Mouse (Mus musculus): ENCODE results near the gene Pdcd7. TPM values are rescaled to one million over a fixed set of nuclear protein-coding genes. Genes with fewer than 3 reads are reported as not detected.
"Not testable (repeated sequence)": the region's sequence is repeated elsewhere in the genome, so short reads cannot be mapped to it uniquely, and the experiment has no call there.

Gene Pdcd7
- 10 to 100 TPM; 10.3 to 12.6 TPM for total RNA-seq (2021)
- long read RNA-seq, experiment 1, transcript Pdcd7-201 (5 exons, 2,419 nt): major isoform, 10 of 12 reads
- long read RNA-seq, experiment 1, partial matches to known transcripts: 1 of 12 reads
- long read RNA-seq, experiment 1, other reads (novel, unspliced or antisense): 1 of 12 reads
- long read RNA-seq, experiment 2, transcript Pdcd7-201 (5 exons, 2,419 nt): major isoform, 11 of 12 reads
- long read RNA-seq, experiment 2, partial matches to known transcripts: 0 of 12 reads
- long read RNA-seq, experiment 2, other reads (novel, unspliced or antisense): 1 of 12 reads

- peak; percentile 92 to 93 for DNase-seq
- intact Hi-C loops (cut with DNase I): no loop called here
Observed at GRCm38 (mm10) chr9:65345854-65346475, at the start of gene Pdcd7. Gene Pdcd7, plus strand, starts transcription at chr9:65346104.

GRCm38 (mm10) chr9:65297056-65297455, 48.8 kb upstream of the Pdcd7 start:
- intact Hi-C loops (cut with DNase I): no loop called here
- DNase-seq: no peak

GRCm38 (mm10) chr9:65298761-65299160, 47.1 kb upstream of the Pdcd7 start:
- DNase-seq: no peak
- intact Hi-C loops (cut with DNase I): no loop called here

GRCm38 (mm10) chr9:65299650-65300049, 46.3 kb upstream of the Pdcd7 start:
- no peak for DNase-seq
- intact Hi-C loops (cut with DNase I): no loop called here

GRCm38 (mm10) chr9:65302327-65302983, 43.4 kb upstream of the Pdcd7 start:
- no peak for DNase-seq
- intact Hi-C loops (cut with DNase I): no loop called here

GRCm38 (mm10) chr9:65303586-65303985, 42.3 kb upstream of the Pdcd7 start:
- intact Hi-C loops (cut with DNase I): no loop called here
- no peak for DNase-seq

GRCm38 (mm10) chr9:65304300-65304699, 41.6 kb upstream of the Pdcd7 start:
- no peak for DNase-seq
- intact Hi-C loops (cut with DNase I): no loop called here

GRCm38 (mm10) chr9:65306672-65307071, 39.2 kb upstream of the Pdcd7 start:
- no peak for DNase-seq
- intact Hi-C loops (cut with DNase I): no loop called here

GRCm38 (mm10) chr9:65308011-65308410, 37.9 kb upstream of the Pdcd7 start:
- no peak for DNase-seq
- intact Hi-C loops (cut with DNase I): no loop called here

- intact Hi-C loops (cut with DNase I): no loop called here
- DNase-seq: no peak
Observed at GRCm38 (mm10) chr9:65312669-65313357, 33.1 kb upstream of the Pdcd7 start.

- intact Hi-C loops (cut with DNase I): no loop called here
- no peak for DNase-seq
Observed at GRCm38 (mm10) chr9:65313846-65314245, 32.1 kb upstream of the Pdcd7 start.

- intact Hi-C loops (cut with DNase I): no loop called here
- DNase-seq: no peak
Observed at GRCm38 (mm10) chr9:65322255-65322900, 23.5 kb upstream of the Pdcd7 start.

GRCm38 (mm10) chr9:65325971-65326370, 19.9 kb upstream of the Pdcd7 start:
- intact Hi-C loops (cut with DNase I): no loop called here
- DNase-seq: no peak

- no peak for DNase-seq
- intact Hi-C loops (cut with DNase I): no loop called here
Observed at GRCm38 (mm10) chr9:65327371-65327770, 18.5 kb upstream of the Pdcd7 start.

GRCm38 (mm10) chr9:65333958-65334357, 11.9 kb upstream of the Pdcd7 start:
- no peak for DNase-seq
- intact Hi-C loops (cut with DNase I): no loop called here

GRCm38 (mm10) chr9:65339146-65339545, 6.8 kb upstream of the Pdcd7 start:
- DNase-seq: no peak
- intact Hi-C loops (cut with DNase I): no loop called here

- intact Hi-C loops (cut with DNase I): no loop called here
- no peak for DNase-seq
Observed at GRCm38 (mm10) chr9:65340414-65340813, 5.5 kb upstream of the Pdcd7 start.

GRCm38 (mm10) chr9:65345439-65345838, 465 bp upstream of the Pdcd7 start:
- intact Hi-C loops (cut with DNase I); DNase-seq: not testable (repeated sequence)

GRCm38 (mm10) chr9:65346476-65347111, 690 bp downstream of the Pdcd7 start:
- peak in 1 of 2 experiments; percentile 48 for DNase-seq
- intact Hi-C loops (cut with DNase I): no loop called here

All from gastrocnemius, postnatal 36 days (tissue).